Mouse (Mus musculus): ENCODE data around the gene Acot7.

DNA sequence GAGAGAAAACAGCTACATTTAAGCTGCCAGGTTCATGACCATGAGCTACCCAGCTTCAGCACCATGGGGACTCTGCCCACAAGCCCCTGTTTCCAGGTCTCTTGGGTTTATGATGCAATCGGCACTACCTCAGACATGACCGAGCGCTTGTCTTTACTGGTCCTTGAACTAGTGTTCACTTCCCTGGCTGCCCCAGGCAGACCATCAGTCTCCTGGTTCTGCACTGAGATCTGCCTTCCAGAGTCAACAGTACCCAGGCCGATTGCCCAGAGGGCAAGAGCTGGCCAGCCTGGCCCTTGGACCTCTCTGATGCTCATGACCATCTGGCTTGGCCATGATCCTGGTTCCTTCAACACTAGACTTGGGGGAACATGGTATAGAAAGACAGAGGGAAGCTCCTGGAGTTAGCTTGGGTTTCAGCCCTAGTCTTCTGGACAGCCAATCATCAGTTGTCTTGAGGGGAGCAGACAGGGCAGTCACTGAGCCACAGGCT lies 54.5 kb downstream of the Acot7 start:
- TF ChIP-seq POLR2A (IDR thresholded peaks at IDR 0.05; ENCODE audit: borderline replicate concordance, control insufficient read depth, low read depth, low read length) (no peak), CTCF (IDR thresholded peaks at IDR 0.05; ENCODE audit: control insufficient read depth, insufficient read depth, low read length) (no peak)
